Mouse (Mus musculus): ENCODE results near the gene Usp48.

Usp48 gene

GRCm38 (mm10) chr4:137609702-137610101 is 16.1 kb downstream of the Usp48 start:
- DNase-seq (ENCODE audit: low spot score in 2 of 2) = no peak

GRCm38 (mm10) chr4:137610256-137610655 is 16.7 kb downstream of the Usp48 start:
- no peak for DNase-seq (ENCODE audit: low spot score in 2 of 2)

GRCm38 (mm10) chr4:137622847-137623246 is 29.3 kb downstream of the Usp48 start:
- DNase-seq (ENCODE audit: low spot score in 2 of 2) = no peak

GRCm38 (mm10) chr4:137627476-137628235 is 34.1 kb downstream of the Usp48 start:
- no peak for DNase-seq (ENCODE audit: low spot score in 2 of 2)

DNA sequence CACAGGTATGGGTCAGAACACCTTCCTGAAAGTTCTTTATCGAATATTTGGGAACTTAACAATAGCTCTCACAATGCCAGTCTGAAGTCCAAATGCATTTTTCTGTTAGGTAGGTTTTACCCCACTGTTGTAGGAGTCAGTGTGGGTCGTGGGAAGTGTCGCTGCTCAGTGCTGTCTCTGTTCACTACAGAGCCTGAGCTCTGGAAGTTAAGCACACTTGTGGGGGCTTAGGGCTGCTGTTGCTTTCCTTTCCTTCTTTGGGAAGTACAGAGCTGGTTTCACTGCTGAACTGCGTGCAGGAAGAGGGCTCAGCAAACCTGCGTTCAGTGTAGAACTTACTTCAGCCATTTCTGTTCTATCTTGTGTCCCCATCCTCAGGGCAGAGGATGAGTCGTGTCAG is 34.8 kb downstream of the Usp48 start:
- DNase-seq (ENCODE audit: low spot score in 2 of 2) = no peak

- peak in 1 of 2 experiments; percentile 43 for DNase-seq (ENCODE audit: low spot score in 2 of 2)
These were observed 35.8 kb downstream of the Usp48 start for GRCm38 (mm10) chr4:137629354-137629753.

GRCm38 (mm10) chr4:137630153-137630552 is 36.6 kb downstream of the Usp48 start:
- no peak for DNase-seq (ENCODE audit: low spot score in 2 of 2)

DNA sequence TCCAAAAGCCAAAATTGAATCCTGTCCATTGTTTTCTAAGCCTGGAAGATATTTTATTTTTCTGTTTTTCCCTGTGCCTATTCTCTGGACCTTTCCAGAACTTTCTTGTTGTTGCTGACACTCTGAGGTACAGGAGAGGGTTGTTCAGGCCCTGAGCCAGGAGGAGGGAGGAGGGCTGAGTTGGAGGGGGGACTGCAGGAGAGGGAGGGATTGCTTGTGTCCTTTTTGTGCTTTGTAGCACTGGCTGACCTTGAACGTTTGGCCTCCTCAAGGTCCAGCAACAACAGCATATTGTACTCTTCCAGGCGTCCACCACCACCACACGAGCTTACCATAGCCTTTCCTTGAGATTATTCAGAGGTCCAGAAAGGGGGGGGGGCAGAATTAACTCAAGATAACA is 38.0 kb downstream of the Usp48 start:
- no peak for DNase-seq (ENCODE audit: low spot score in 2 of 2)

DNA sequence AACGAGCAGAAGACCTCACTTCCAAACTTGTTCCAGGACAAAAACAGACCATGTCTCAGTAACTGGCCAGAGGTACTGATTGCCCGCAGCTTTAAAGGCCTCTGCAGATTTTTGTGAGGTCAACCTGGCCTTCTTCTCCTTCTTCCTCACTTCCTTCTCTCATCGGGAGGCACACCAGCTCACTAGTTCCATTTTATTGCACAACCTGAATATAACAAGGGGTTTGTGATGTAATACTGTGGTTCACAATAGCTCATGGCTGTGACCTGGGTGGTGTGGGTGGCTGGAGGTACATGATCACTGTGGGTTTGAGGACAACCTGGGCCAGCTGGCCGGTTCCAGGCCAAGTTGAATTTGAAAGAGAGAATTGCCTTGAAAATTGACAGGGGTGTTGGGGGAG is 39.8 kb downstream of the Usp48 start:
- DNase-seq (ENCODE audit: low spot score in 2 of 2) = no peak

- no peak for DNase-seq (ENCODE audit: low spot score in 2 of 2)
These were observed 43.0 kb downstream of the Usp48 start for GRCm38 (mm10) chr4:137636597-137636996.

DNA sequence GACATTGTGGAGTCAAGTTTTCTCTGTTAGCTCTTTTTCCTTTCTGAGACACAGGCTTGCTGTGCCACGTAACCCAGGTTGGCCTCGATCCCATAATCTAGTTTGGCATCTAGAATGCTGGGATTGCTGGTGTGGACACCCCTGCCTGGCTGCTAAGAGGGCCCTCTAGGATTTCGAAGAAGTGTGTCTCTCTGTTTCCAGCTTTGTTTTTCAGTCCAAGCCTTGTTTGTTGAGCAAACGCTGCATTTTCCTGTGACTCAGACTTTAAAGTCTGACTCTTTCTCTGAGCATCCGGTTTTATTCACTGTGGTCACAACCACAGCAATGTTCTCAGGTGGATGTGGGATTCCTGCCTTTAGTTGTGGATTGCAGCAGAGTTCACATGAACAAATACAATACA is 48.0 kb downstream of the Usp48 start:
- DNase-seq (ENCODE audit: low spot score in 2 of 2) = no peak

DNA sequence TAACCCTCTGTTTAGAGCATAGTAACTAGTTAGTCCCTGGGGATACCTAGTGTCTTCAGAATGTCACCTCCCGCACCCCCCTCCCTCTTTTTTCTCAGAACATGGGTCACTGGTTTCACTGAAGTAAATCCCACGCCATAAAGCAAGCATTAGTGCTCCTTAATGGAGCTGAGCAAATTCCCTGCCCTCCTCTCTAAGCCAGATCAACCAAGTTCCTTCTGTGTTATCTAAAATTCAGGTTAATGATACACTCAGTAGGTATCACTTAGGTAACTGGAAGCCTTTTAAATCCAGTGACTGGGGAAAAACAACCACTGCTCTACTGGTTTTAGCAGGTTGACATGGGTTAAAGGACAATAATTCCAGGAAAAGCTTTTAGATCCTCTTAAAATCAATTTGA is 48.5 kb downstream of the Usp48 start:
- no peak for DNase-seq (ENCODE audit: low spot score in 2 of 2)

- DNase-seq (ENCODE audit: low spot score in 2 of 2) = no peak
These were observed 49.9 kb downstream of the Usp48 start for GRCm38 (mm10) chr4:137643459-137643858.

- DNase-seq (ENCODE audit: low spot score in 2 of 2) = no peak
These were observed 52.7 kb downstream of the Usp48 start for GRCm38 (mm10) chr4:137646262-137646661.

- DNase-seq (ENCODE audit: low spot score in 2 of 2) = no peak
These were observed 54.1 kb downstream of the Usp48 start for GRCm38 (mm10) chr4:137647648-137648047.

GRCm38 (mm10) chr4:137648230-137648629 is 54.7 kb downstream of the Usp48 start:
- DNase-seq (ENCODE audit: low spot score in 2 of 2) = no peak

- no peak for DNase-seq (ENCODE audit: low spot score in 2 of 2)
These were observed 57.4 kb downstream of the Usp48 start for GRCm38 (mm10) chr4:137650912-137651311.

DNA sequence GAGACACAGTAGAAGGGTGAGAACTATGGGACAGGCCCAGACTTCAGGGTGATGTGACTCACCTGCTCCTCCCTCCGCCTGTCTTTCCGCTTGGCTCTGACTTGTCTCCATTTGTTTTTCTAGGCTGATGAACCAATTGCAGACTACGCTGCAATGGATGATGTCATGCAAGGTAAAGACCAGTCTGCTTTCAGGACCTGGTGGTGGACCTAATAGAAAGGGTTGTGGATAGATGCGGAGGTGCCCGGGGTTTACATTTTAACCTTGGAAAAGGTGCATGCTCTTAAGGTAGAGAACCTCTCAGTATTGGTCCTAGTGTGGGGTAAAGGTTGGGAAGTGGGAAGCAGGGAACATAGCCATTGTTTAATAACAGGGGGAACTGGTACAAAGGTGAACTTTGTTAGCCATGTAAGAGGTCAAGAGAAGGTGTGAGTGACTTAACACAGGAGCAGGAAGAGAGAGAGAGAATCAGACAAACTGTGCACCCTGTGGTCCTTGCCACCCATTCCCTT is 59.3 kb downstream of the Usp48 start:
- DNase-seq (ENCODE audit: low spot score in 2 of 2) = no peak

GRCm38 (mm10) chr4:137655241-137656031 is 61.9 kb downstream of the Usp48 start:
- DNase-seq (ENCODE audit: low spot score in 2 of 2) = no peak

DNA sequence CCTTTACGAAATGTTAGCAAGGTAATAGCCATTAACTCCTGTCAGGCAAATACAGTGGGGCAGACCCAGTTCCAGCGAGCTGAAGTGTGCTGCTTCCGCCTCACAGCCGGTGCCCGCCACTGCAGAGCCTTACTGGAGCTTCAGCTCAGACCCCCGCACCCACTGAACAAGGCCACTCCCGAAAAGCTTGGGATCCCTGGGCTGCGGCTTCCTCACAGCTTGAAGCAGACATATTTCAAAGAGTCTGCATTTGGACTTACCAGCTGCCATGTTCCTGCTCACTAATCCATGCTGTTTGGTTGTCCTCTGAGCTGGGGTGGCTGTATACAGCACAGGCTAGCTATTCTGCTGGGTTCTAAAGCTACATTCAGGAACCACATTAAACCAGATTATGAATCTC is 64.1 kb downstream of the Usp48 start:
- DNase-seq (ENCODE audit: low spot score in 2 of 2) = peak in 1 of 2 experiments; percentile 44

GRCm38 (mm10) chr4:137659541-137659940 is 66.0 kb downstream of the Usp48 start:
- no peak for DNase-seq (ENCODE audit: low spot score in 2 of 2)

DNA sequence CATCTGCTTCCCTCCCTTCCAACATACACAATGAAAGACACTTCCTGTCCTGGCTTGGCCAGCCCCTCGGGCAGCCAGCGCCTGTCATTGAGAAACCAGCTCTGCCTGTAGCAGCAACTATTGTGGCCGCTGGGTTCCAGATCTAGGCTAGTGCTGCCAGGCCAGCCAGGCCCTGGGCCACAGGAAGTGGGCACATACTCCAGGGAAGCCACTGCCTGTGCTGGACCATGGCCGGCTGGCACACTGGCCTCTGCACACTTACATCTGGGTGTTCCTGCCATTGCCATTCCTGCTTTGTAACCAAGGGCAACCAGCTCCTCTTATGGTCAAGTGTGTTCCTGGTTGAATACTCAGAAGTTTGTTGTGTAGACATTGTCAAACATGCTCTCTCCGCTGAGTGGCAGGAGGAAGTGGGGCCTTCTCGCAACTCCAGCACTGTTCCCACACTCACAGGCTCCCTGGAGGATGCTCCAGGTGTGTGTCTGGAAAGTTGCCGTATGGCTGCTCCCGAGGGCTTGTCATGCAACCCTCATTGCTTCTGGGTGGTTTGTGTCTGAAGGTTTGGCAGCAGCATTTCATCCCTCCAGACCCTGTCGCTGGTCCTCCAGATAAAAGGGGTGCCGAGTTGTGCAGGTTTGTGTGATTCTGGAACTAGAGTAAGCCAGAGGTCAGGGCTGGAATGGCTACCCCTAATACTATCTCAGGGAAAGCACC is 67.0 kb downstream of the Usp48 start:
- peak in 1 of 2 experiments; percentile 65 for DNase-seq (ENCODE audit: low spot score in 2 of 2)

Measured in right cerebral cortex, postnatal 10 days (tissue).